Mouse (Mus musculus): ENCODE measurements around the gene Pear1.

- TF ChIP-seq CTCF (IDR thresholded peaks at IDR 0.05; ENCODE audit: borderline replicate concordance, control insufficient read depth, extremely low read depth, insufficient read depth, low read length, poor library complexity) (peak; percentile 67; the same call in 1 of the 2 replicates), POLR2A (IDR thresholded peaks at IDR 0.05; ENCODE audit: control insufficient read depth, extremely low read depth, insufficient read depth, low read length, poor library complexity) (no peak)
Observed at GRCm38 (mm10) chr3:87816646-87817093, 7.4 kb downstream of the Pear1 start.

Data from thymus, adult 2 months (tissue).